11 mouse cellular contexts compared by ENCODE assay signal in genomic region chr3:89700461-89700860, GRCm38 (mm10).
"Had no signal": no experiment of that assay in that cellular context is flagged by ENCODE, and none has a peak within 500 bp of the region (broad histone marks: within the 10 kb centered on the region; RNA-seq: fewer than 3 reads in every experiment).

No protein-coding gene starts in this region.

- H3K4me2 ChIP-seq: limb, embryonic 13.5 days; midbrain, embryonic 11.5 days had no signal

- H3K36me3 ChIP-seq: limb, embryonic 13.5 days had no signal

- ATAC-seq: midbrain, embryonic 16.5 days had no signal

- H3K27ac ChIP-seq: limb, embryonic 13.5 days; liver, embryonic 14.5 days had no signal

- H3K4me3 ChIP-seq: limb, embryonic 13.5 days had no signal

- H3K9me3 ChIP-seq: limb, embryonic 13.5 days had no signal

- DNase-seq: kidney, adult 2 months; kidney, postnatal 25 days; layer of hippocampus, adult 9-11 months; layer of hippocampus, postnatal 36 days; lung, adult 18-20 months; thymus, adult 18-20 months; thymus, postnatal 14 days had no signal

- H3K4me1 ChIP-seq: limb, embryonic 13.5 days had no signal

- H3K27me3 ChIP-seq: limb, embryonic 13.5 days had no signal

- H3K9ac ChIP-seq: limb, embryonic 13.5 days; liver, embryonic 14.5 days had no signal
